Mouse (Mus musculus) heart, adult 8-10 months (tissue): ENCODE measurements around the gene C330007P06Rik. TPM values are rescaled to one million over a fixed set of nuclear protein-coding genes. Genes with fewer than 3 reads are reported as not detected.
A peak's percentile ranks its signal among the peaks of the same experiment; 100 is the strongest.
"Not testable (repeated sequence)": the region's sequence is repeated elsewhere in the genome, so short reads cannot be mapped to it uniquely, and the experiment has no call there.

Experiments used
- DNase-seq: peaks from one replicate; pipeline ENCODE4 v3.0.0; 2022; ENCODE audit warnings: low spot score
- total RNA-seq, 4 experiments: library from RNA; stranded (reverse); gene quantifications; 2 replicates each; pipeline ENCODE4 v1.2.4; 2022

The C330007P06Rik gene
- 10 to 100 TPM; 14.4 to 16.6 (median 15.4) TPM for total RNA-seq

DNA sequence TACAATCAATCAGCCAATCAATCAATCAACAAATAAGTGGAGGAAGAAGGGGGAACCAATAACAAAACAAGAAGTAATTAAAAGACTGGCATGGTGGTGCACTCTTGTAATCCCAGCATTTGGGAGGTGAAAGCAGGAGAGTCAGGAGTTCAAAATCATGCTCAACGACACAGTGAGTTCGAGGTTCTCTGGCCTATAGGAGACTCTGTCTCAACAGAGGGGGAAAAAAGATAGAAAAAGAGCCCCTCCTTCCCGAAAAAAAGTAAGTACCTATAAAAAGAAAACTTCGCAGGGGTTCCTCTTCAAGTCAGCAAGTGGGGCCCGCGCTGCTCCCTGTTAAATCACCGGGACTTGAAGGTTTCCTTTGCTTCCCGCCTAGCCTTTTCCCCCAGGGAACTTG lies at the start of gene C330007P06Rik, which contains the start of gene Ube2a:
TSS of gene C330007P06Rik (minus strand) at position 347 of the 400 bp plus-strand sequence.
TSS of gene Ube2a (plus strand) at position 136 of the 400 bp plus-strand sequence.
- DNase-seq, result no peak

DNA sequence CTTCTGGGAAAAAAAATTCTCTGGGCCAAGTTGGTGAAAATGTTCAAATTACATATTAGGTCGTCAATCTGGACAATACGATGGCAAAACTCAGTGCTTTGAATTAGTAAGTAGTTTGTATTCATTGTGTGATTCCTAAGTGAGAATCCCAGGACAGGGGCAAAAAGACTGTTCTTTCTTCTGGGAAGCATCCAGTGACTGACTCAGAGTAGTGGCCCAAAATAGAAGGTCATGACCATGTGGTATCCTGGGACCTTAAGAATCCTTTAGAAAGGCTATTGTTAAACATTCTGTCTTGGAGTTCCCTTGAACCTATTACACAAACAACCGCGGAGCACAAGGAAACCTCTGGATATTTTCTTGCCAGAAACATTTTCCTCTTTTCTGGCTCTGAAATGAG lies 47.4 kb upstream of the C330007P06Rik start:
- DNase-seq, result no peak

DNA sequence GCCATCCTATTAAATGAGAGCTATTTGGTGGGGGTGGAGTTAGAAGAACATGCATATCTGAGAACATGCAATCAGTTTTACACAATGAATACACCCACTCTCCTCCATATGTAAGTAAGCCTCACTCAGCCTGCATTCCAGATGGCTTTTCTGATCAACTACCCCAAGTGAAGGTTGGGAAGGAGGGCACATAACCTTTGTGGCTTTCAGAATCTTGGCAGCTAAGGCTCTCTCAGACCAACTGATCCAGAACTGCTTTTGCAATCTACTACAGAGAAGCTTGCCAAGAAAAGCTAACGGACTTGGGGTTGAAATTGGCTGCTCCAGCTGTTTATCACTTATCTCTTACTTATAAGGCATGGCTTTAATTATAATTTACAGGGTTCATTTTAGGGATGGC lies 43.8 kb upstream of the C330007P06Rik start:
- no peak for DNase-seq

DNA sequence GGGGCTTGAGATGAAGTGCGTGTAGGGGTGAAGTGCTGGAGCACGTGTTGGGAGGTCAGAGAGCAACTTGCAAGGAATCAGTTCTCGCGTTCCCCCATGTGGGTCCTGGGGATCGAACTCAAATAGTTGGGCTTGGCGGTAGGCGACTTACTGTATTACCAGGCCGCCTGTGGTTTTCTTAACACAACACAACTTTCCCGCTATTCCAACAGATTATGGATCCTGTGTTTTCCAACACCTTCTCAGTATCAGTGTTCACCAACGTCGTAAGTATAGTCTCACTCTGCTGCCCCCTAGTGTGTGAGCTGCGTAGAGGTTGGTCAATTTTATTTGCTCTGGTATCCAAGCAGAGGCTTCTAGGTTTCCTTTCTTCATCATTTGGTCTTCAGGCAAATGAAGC lies 37.4 kb upstream of the C330007P06Rik start:
- peak; percentile 22 for DNase-seq

DNA sequence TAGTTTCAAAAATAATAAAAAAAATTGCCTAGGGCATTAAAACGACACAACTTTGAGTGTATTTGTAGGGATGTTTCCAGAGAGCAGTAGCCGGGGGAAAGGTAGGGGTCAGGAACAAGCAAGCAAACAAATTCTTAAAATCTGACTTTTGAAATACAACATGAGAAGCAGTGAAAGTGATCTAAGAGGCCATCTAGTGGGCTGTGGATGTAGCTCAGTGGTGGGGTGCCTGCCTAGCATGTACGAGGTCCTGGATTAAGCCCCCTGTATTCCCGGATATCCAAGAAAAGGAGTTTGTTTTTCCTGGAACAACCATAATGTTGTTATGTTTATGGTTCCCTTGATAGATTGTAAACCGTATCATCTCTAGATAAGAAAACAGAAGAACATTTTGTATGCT lies 32.6 kb upstream of the C330007P06Rik start:
- no peak for DNase-seq

DNA sequence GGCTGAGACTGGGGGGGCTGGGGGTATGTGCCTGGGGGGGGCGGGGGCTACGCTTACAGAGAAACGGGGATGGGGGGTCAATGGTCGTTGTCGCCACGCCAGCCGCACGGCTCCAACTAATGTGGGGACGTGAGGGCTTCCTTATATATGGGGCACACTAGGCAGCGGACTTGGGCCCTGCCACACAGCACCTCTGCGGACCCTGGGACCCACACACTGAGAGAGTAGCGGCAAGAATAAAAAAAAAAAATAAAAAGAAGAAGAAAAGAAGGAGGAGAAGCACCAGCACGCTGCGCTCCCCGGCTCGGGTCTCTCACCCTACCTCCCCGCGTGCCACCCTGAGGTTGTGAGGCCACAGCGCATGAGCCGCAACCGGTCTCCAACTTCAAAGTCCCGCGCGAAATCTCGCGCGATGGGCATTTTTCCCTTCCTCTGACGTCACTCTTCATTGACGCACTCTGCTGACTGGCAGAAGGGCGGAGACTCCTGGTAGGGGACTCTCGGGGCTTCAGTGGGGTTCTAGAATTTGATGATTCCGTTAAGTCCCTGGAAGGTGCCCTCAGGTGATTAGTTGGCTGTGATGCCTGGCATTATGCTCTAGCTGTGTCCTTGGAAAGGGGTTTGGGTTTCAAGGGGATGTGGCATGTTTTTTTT lies 29.3 kb upstream of the C330007P06Rik start:
- DNase-seq, result peak; percentile 92

DNA sequence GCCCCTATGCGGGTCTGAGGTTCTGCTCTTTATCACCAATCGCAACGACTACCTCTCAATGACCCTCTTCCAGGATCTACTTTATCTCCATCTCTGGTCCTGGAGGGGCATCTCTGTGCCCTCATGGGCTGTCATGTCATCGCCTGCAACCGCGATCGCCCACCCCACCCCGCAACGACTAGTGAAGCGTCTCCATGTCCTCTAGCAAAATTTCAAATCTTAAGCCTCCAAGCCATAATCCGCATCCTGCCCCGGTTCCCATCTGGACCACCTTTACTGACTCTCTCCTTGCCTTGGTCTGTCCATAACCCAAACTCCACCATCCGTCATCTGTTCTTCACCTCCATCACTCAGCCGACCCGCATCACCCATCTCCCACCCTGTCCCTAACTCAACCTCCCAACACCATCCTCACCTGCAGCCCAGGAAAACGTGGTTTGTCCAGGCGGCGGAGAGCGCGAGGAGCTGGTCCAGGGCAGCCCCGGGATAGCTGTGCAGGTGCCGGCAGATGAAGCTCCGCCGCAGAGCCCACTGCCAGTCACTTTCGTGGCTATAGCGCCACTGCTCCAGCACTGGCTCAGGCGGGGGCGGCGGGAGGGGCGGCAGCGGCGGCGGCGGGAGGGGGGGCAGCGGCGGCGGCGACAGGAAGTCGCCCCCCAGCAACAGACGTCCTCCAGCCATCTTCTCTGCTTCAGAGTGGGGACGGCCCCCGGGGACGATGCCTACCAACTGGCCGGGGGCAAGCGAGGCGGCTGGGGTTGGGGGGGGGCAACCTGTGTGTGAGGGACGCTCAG lies 28.6 kb upstream of the C330007P06Rik start, which contains the start of gene Nkrf:
TSS of gene Nkrf (minus strand) at position 579 of the 794 bp plus-strand sequence.
- DNase-seq, result no peak

DNA sequence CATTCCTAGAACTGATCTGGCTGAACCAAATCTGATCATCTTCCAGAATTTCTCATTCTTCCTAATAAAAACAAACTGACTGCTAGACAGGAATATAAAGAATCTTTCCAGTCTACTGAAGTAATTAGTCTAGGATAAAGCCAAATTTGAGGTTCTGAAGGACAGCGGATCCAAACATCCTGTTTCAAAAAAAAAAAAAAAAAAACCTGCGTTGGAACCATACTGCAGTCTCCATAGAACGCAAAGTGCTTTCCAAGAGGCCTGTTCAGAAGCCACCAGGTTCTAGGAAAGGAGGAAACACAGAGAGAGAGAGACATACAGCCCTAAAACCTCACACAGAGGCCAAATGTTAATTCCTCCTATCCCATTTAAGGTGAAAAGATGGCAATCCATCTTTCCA lies 27.7 kb upstream of the C330007P06Rik start:
- DNase-seq, result no peak

DNA sequence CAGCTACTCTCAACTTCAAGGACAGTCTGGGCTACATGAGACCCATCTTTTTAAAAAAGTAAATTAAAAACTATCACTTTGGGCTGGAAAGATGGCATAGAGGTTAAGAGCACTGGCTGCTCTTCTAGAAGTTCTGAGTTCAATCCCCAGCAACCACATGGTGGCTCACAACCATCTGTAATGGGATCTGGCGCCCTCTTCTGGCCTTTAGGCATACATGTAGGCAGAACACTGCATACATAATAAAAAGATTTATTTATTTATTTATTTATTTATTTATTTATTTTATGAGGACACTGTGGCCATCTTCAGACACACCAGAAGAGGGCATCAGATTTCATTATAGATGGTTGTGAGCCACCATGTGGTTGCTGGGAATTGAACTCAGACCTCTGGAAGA lies 25.0 kb upstream of the C330007P06Rik start:
- DNase-seq, result not testable (repeated sequence)

DNA sequence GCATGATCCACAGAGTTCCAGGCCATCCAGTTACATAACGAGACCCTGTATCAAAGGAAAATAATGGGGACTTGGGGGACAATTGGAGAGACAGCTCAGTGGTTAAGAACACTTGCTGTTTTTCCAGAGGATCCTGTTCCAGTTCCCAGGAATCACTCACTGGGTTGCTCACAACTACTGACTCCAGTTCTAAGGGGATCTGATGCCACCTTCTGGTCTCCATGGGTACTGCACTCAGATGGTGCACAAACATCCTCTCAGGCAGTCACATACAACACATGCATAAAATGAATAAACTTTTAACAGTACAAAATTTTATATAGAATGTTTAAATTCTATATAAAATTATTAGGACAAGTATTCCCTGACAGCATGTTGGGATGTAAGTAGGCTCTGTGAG lies 10.8 kb upstream of the C330007P06Rik start:
- DNase-seq, result no peak

DNA sequence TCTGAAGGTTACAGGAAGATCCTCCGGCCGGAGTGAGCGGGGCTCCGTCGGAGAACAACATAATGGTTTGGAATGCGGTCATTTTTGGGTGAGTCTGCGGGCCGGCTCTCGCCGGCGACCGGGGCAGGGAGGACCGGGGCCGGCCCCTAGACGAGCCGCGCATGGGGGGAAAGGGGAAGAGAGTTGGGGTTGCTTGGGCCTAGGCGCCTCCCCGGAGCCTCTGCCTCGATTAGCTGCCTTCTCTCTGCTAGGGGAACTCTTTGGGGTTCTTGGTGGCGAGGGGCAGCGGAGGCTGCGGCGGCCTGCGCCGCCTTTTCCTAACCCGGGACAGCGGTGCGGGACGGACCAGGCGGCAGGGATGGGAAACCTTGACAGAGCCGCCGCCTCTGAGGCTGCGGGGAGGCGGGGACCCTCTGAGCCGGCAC lies 805 bp upstream of the C330007P06Rik start:
- no peak for DNase-seq

DNA sequence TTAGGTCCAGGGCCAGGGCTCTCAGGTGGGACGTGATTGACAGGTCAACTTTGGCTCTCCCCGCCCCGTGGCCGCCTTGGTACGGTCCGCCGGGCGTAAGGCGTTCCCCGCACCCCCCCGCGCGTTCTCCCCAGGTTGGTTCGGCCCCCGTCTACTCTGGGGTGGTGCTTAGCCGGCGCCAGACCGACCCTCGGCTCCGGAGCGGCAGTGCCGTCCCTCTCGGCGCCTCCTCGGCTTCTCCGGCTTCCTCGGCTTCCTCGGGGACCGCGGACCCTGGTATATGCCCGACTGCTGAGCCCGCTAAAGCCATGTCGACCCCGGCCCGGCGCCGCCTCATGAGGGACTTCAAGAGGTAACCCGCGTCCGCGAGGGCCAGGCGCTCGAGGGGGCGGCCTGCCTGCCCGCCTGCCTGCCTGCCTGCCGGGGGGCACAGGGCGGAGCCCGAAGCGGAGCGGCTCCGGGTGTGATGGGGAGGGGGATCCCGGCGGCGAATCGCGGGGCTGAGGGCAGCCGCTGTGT lies 326 bp upstream of the C330007P06Rik start:
- peak; percentile 81 for DNase-seq

DNA sequence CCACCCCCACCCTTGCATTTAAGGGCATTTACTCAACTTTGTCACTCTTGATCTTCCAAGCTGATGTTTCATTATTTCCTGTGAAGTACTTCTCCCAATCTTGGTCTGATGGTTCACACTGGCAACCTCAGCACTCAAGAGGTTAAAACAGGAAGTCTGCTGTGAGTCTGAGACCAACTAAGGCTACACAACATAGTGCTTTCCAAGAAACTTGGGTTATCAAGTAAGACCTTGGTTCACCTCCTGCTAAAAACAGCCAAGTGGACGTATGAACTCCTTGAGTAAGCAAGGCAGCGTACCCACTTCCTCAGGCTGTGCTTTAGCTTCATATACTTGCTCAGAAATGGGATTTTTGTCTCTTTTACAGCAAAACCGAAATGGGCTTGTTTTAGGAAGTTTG lies 3.5 kb downstream of the C330007P06Rik start:
- no peak for DNase-seq

DNA sequence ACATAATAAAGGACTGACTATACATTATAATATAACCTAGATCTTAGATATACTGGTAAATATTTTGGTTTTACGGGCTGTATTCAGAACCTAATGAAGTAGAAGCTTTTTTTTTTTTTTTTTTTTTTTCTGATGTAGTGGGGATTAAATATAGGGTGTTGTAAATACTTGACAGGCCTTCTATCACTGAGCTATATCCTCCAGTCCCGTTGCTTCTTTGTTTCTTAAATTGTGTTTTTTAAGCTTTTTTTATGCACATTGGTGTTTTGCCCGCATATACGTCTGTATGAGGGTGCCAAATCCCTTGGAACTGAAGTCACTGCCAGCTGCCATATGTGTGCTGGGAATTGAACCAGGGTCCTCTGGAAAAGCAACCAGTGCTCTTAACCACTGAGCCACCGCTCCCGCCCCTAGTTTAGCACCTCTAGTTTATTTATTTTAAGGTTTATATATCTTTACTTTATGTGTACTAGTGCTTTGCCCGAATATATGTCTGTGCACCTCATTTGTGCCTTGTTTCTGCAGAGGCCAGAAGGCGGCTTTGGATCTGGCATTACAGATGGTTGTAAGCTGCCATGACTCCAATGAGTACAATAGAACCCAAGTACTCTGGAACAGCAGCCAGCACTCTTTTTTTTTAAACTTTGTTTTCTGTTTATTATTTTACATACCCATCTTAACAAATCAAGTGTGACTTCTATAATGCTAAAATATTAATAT lies 9.1 kb downstream of the C330007P06Rik start:
- DNase-seq, result no peak

DNA sequence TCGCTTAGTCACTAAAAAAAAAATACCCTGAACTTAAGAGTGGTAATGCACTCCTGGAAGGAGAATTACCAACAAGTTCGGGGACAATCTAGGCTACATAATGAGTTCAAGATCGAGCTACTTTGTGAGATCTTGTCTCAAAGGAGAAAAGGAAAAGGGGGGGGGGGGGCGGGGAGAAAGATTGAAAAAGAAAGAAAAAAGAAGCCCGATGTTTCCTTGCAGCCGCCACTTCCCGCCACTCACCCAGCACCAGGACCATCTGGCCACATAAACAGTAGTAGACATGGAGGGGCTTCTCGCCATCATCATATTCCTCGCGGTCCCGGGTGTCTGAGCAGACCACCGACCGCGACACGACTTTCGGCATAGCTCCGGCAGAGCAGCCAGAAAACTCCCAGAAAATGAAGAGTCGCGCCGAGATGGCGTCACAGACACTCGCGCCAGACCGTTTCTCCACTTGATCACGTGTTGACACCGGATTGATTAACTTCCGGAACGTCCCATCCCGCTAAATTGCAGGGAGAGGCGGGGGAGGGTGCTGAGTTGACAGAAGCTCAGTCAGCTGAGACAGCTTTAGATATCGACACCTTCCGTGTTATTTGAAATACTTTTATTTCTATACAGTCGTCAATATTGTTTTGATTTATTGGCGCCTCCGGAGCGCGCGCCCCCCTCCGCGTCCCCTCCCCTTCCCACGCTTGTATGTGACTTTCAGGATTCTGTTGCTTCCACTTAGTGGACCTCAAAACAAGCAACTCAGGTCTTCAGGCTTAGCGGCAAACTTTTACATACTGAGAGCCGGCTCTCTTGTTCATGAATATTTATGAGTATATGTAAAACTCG lies 9.9 kb downstream of the C330007P06Rik start:
- peak; percentile 85 for DNase-seq

DNA sequence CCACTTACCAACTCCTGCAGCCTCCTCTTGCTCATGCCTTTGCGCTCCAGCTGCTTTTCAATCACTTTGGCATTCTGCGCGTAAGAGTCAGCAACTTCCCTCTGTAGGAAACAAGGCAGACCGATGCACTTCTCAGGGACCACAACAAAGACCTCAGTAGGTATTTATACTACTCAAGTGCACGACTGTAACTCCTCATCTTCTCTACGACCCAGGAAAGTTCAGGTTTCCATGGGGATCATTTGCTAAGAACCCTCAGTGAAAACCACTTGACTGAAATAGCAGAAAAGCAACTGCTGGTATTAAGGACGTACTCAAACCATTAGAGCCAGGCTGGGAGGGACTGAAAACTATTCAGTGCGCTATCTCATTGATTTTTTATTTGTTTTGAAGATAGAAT lies 21.3 kb downstream of the C330007P06Rik start:
- DNase-seq, result no peak

DNA sequence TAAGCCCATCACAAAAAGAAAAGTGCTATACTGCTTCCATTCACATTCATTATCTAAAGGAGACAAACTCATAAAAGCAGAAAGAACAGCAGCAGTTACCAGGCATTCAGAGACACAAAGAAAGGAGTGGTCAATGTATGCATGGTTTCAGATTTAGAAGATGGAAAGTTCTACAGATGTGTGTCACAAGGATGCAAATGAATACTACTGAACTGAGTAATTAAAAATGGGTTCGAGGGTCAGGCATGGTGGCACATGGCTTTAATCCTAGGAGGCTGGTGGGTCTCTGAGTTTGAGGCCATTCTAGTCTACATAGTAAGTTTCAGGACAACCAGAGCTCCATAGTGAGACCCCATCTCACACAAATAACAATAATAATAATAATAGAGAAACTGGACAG lies 26.8 kb downstream of the C330007P06Rik start:
- DNase-seq, result no peak

DNA sequence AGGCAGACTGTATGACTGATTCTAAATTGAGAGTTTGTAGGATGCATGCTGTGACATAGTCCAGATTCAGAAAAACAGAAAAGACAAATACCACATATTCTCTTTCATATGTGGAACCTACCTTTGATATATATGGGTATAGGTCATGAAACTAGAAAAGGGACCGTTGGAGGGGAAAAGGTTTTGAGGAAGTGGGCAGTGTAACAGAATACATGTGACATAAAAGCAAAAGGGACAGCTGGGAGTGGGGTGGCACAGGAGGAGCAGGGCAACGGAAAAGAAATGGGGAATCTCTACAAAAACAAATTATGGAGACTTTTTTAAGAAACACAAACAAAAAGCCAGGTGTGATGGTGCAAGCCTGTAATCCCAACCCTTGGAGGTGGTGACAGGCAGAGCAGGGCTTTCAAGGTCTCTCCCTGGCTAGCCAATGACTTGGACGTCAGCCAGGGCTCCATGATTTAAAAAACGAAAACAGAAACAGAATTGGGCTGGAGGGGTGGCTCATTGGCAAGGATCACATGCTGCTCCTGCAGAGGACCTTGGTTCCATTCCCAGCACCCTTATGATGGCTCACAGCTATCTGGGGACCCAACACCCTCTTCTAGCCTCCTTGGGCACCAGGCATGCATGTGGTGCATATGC lies 30.4 kb downstream of the C330007P06Rik start:
- no peak for DNase-seq

DNA sequence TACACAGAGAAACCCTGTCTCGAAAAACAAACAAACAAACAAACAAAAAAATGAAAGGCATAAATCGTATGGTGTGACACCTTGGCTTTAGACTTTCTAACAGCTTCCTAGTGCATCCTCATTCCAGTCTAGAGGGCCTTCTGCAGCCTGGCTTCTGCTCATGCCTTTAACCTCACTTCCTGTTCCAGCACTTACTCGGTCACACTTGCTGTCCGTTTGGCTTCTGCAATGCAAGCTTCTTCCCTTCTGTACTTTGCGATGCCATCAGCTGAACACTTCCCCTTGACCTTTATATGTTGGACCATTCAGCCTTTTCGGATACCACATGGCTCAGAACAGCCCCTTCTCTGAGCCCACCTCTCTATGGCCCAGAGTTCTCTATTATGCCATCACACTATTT lies 32.2 kb downstream of the C330007P06Rik start:
- DNase-seq, result no peak

DNA sequence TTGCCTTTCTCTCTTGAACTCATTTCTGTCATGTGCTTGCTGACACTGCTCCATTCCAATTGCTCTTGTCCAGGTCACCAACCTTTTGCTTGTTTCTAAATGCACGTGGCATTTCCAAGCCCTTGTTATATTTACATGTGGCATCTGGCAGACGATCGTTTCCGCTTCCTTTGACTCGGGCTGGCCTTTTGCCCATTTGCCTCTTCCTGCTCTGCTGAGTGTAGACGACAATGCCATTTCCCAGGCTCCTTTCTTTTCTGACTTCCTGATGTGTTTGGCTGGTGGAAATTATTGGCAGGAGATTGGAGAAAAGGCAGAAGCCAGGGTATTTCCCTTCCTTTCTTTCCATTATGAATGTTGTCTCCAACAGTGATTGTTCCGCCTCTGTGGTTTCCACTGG lies 34.5 kb downstream of the C330007P06Rik start:
- DNase-seq, result peak; percentile 17
